ENCODE assay signal across 18 mouse cellular contexts in genomic region chr11:72176553-72176952, GRCm38 (mm10). TPM values are rescaled to one million over a fixed set of nuclear protein-coding genes. Genes with fewer than 3 reads are reported as not detected.
DNase-seq lines count a peak whose midpoint lies in the region; ATAC-seq lines count a peak whose summit lies in the region.
"Had no signal": no experiment of that assay in that cellular context is flagged by ENCODE, and none has a peak within 500 bp of the region (broad histone marks: within the 10 kb centered on the region; RNA-seq: fewer than 3 reads in every experiment).

No protein-coding gene starts in this region.

- WGBS in hindbrain, embryonic 10.5 days = 29% methylated on average over 3 of the region's 3 CpGs
- WGBS in hindbrain, embryonic 14.5 days = 30% methylated on average over 3 of the region's 3 CpGs

- no peaks in the 10 kb centered on the region for H3K9me3 ChIP-seq in hindbrain, embryonic 10.5 days
- no peaks in the 10 kb centered on the region for H3K9me3 ChIP-seq in hindbrain, embryonic 14.5 days (ENCODE audit: control insufficient read depth, low read length)
- H3K9me3 ChIP-seq: heart, embryonic 13.5 days; limb, embryonic 10.5 days; liver, embryonic 13.5 days had no signal

- H3K4me2 ChIP-seq in hindbrain, embryonic 14.5 days (replicated peaks) = no peak overlapping the region
- H3K4me2 ChIP-seq: heart, embryonic 13.5 days; liver, embryonic 13.5 days had no signal

- H3K36me3 ChIP-seq in hindbrain, embryonic 10.5 days = peaks cover 96% of the 10 kb centered on the region
- H3K36me3 ChIP-seq in hindbrain, embryonic 14.5 days (replicated peaks; ENCODE audit: control insufficient read depth, insufficient read depth) = peaks cover 87% of the 10 kb centered on the region

- no peaks in the 10 kb centered on the region for H3K27me3 ChIP-seq in hindbrain, embryonic 10.5 days (ENCODE audit: insufficient read depth, poor library complexity, severe bottlenecking)
- no peaks in the 10 kb centered on the region for H3K27me3 ChIP-seq in hindbrain, embryonic 14.5 days (ENCODE audit: control insufficient read depth, insufficient read depth, low read length)
- H3K27me3 ChIP-seq: heart, embryonic 13.5 days; liver, embryonic 13.5 days had no signal

- ATAC-seq in hindbrain, embryonic 14.5 days (ENCODE audit: low FRiP score) = no peak
- ATAC-seq in erythroid progenitor cell, adult 5-6 weeks (replicated peaks; ENCODE audit: low FRiP score, poor library complexity, severe bottlenecking) = no peak
- no peak for ATAC-seq in inflammation-experienced regulatory T-cells, adult 6 months

- DNase-seq in hindbrain, embryonic 10.5 days (ENCODE audit: low spot score) = peak; percentile 10
- DNase-seq in hindbrain, embryonic 14.5 days (ENCODE audit: low spot score) = no peak
- peak; percentile 70 for DNase-seq in ES-CJ7 (ENCODE audit: low read depth, low spot score)
- peak; percentile 77 for DNase-seq in ZHBTc4 (ENCODE audit: low read depth, low spot score)
- DNase-seq in induced T-regulatory cell, adult 2 months (ENCODE audit: low read depth) = peak; percentile 13
- DNase-seq: cerebellum, adult 11-12 months; cerebellum, postnatal 36 days; heart, postnatal 4 days; kidney, adult 2 months; kidney, postnatal 36 days; liver, embryonic 13.5 days; thymus, adult 18-20 months had no signal

- no peak overlapping the region for H3K27ac ChIP-seq in hindbrain, embryonic 10.5 days
- no peak overlapping the region for H3K27ac ChIP-seq in hindbrain, embryonic 14.5 days
- H3K27ac ChIP-seq: heart, embryonic 13.5 days; limb, embryonic 10.5 days; liver, embryonic 13.5 days had no signal

- no peak overlapping the region for H3K9ac ChIP-seq in hindbrain, embryonic 14.5 days
- H3K9ac ChIP-seq: heart, embryonic 13.5 days; liver, embryonic 13.5 days had no signal

- no peak overlapping the region for H3K4me3 ChIP-seq in hindbrain, embryonic 10.5 days
- H3K4me3 ChIP-seq in hindbrain, embryonic 14.5 days (replicated peaks; ENCODE audit: low read length) = no peak overlapping the region
- H3K4me3 ChIP-seq: heart, embryonic 13.5 days; limb, embryonic 10.5 days; liver, embryonic 13.5 days; myocyte had no signal

- H3K4me1 ChIP-seq in hindbrain, embryonic 10.5 days (replicated peaks) = peaks cover 14% of the 10 kb centered on the region
- H3K4me1 ChIP-seq in hindbrain, embryonic 14.5 days (replicated peaks; ENCODE audit: control insufficient read depth, insufficient read depth, low read length) = no peaks in the 10 kb centered on the region
- H3K4me1 ChIP-seq: heart, embryonic 13.5 days; limb, embryonic 10.5 days; liver, embryonic 13.5 days had no signal

RNA-seq across cellular contexts. Expression of gene Gm43951, which starts 30.1 kb away (rescaled TPM):
- 0.22 and 0.44 TPM in 2 replicates for polyA plus RNA-seq in hindbrain, embryonic 10.5 days (2016; fragmentation: Nextera tagmentation; extraction: Ambion mirVana)
- polyA plus RNA-seq in hindbrain, embryonic 14.5 days (2014; fragmentation: Nextera tagmentation; extraction: Ambion mirVana) = 0.25 and 0.40 TPM in 2 replicates
- total RNA-seq in erythroid progenitor cell, adult 5-6 weeks (2015; ENCODE audit: low replicate concordance) = not detected in 2 replicates
- total RNA-seq in erythroid progenitor cell, adult 5-6 weeks (2017; ENCODE audit: low replicate concordance) = 1.0 TPM in 1 of 2 replicates, not detected in the other
- polyA plus RNA-seq in inflammation-experienced regulatory T-cells, adult 6 months (2017; shearing (Covaris generic)) = not detected
- polyA plus RNA-seq: liver, embryonic 13.5 days had no signal

RNA-seq across cellular contexts. Expression of gene 4933427D14Rik, which starts 30.7 kb away (rescaled TPM):
- 15.5 and 18.9 TPM in 2 replicates for polyA plus RNA-seq in hindbrain, embryonic 10.5 days (2016; fragmentation: Nextera tagmentation; extraction: Ambion mirVana)
- polyA plus RNA-seq in hindbrain, embryonic 14.5 days (2014; fragmentation: Nextera tagmentation; extraction: Ambion mirVana) = 14.3 and 17.1 TPM in 2 replicates
- 13.0 and 15.9 TPM in 2 replicates for total RNA-seq in erythroid progenitor cell, adult 5-6 weeks (2015; ENCODE audit: low replicate concordance)
- total RNA-seq in erythroid progenitor cell, adult 5-6 weeks (2017; ENCODE audit: low replicate concordance) = 8.1 and 21.0 TPM in 2 replicates
- polyA plus RNA-seq in inflammation-experienced regulatory T-cells, adult 6 months (2017; shearing (Covaris generic)) = 10 to 100 TPM; 16.7 to 27.9 (median 22.9) TPM

RNA-seq across cellular contexts. Expression of gene Txndc17, which starts 30.8 kb away (rescaled TPM):
- polyA plus RNA-seq in hindbrain, embryonic 10.5 days (2016; fragmentation: Nextera tagmentation; extraction: Ambion mirVana) = 177 and 182 TPM in 2 replicates
- polyA plus RNA-seq in hindbrain, embryonic 14.5 days (2014; fragmentation: Nextera tagmentation; extraction: Ambion mirVana) = 141 and 151 TPM in 2 replicates
- total RNA-seq in erythroid progenitor cell, adult 5-6 weeks (2015; ENCODE audit: low replicate concordance) = 31.4 and 37.8 TPM in 2 replicates
- 5.0 and 10.8 TPM in 2 replicates for total RNA-seq in erythroid progenitor cell, adult 5-6 weeks (2017; ENCODE audit: low replicate concordance)
- 100 to 1,000 TPM; 106 to 179 (median 111) TPM for polyA plus RNA-seq in inflammation-experienced regulatory T-cells, adult 6 months (2017; shearing (Covaris generic))

RNA-seq across cellular contexts. Expression of gene Med31, which starts 38.8 kb away (rescaled TPM):
- polyA plus RNA-seq in hindbrain, embryonic 10.5 days (2016; fragmentation: Nextera tagmentation; extraction: Ambion mirVana) = 54.9 and 57.2 TPM in 2 replicates
- 50.8 and 52.8 TPM in 2 replicates for polyA plus RNA-seq in hindbrain, embryonic 14.5 days (2014; fragmentation: Nextera tagmentation; extraction: Ambion mirVana)
- total RNA-seq in erythroid progenitor cell, adult 5-6 weeks (2015; ENCODE audit: low replicate concordance) = 11.2 and 16.8 TPM in 2 replicates
- 3.3 and 4.0 TPM in 2 replicates for total RNA-seq in erythroid progenitor cell, adult 5-6 weeks (2017; ENCODE audit: low replicate concordance)
- polyA plus RNA-seq in inflammation-experienced regulatory T-cells, adult 6 months (2017; shearing (Covaris generic)) = 10 to 100 TPM; 18.1 to 26.9 (median 22.3) TPM

RNA-seq across cellular contexts. Expression of gene Pitpnm3, which starts 41.0 kb away (rescaled TPM):
- 0.20 and 0.31 TPM in 2 replicates for polyA plus RNA-seq in hindbrain, embryonic 10.5 days (2016; fragmentation: Nextera tagmentation; extraction: Ambion mirVana)
- 4.9 and 5.2 TPM in 2 replicates for polyA plus RNA-seq in hindbrain, embryonic 14.5 days (2014; fragmentation: Nextera tagmentation; extraction: Ambion mirVana)
- total RNA-seq in erythroid progenitor cell, adult 5-6 weeks (2015; ENCODE audit: low replicate concordance) = not detected in 2 replicates
- total RNA-seq in erythroid progenitor cell, adult 5-6 weeks (2017; ENCODE audit: low replicate concordance) = not detected in 2 replicates
- polyA plus RNA-seq in inflammation-experienced regulatory T-cells, adult 6 months (2017; shearing (Covaris generic)) = not detected
- total RNA-seq: megakaryocyte progenitor cell, adult 5-6 weeks had no signal
